Mouse (Mus musculus) kidney, adult 2 months (tissue): ENCODE data around the gene Fam126a.

ENCODE experiments used
- CTCF ChIP-seq: fragments of 200-500 bp; conservative IDR thresholded peaks from 2 replicates; pipeline ENCODE4 v1.5.1; 2011; ENCODE audit warnings: low read depth, mild to moderate bottlenecking, control low read depth, low read length, moderate library complexity, mixed read lengths; ENCODE audit not compliant: insufficient read depth, insufficient read length
- POLR2A ChIP-seq: fragments of 200-500 bp; IDR thresholded peaks from one replicate; pipeline ENCODE4 v1.6.1; 2011; ENCODE audit warnings: low read depth, low read length, control low read depth

DNA sequence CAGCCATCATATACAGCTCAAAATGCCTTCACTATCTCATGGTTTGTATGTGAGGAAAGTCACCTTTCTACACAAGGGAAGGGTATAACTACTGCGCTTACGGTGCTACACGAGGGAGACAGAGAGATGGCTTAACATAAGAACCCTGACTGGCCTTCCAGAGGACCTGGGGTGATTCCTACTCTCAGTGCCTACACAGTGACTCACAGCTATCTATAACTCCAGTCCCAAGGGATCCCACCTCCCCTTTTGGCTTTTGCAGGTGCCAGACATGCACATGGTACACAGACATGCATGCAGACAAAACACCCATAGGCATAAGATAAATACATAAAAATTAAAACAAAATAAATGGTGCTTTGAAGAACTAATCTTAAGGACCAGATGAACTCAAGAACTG, 35.6 kb downstream of the Fam126a start:
- TF ChIP-seq CTCF, result no peak
- no peak for TF ChIP-seq POLR2A
